Mouse (Mus musculus): ENCODE results near the gene Ints7.

- TF ChIP-seq CTCF (IDR thresholded peaks at IDR 0.05; ENCODE audit: borderline replicate concordance, extremely low read depth, insufficient read depth, insufficient read length) (no peak), POLR2A (IDR thresholded peaks at IDR 0.05; ENCODE audit: borderline replicate concordance, extremely low read depth, insufficient read depth, insufficient read length, poor library complexity, severe bottlenecking) (no peak)
Observed at GRCm38 (mm10) chr1:191604690-191605089, 29.3 kb downstream of the Ints7 start.
